Mouse (Mus musculus) layer of hippocampus, postnatal 14 days (tissue): ENCODE results near the gene Sept9. TPM values are rescaled to one million over a fixed set of nuclear protein-coding genes. Genes with fewer than 3 reads are reported as not detected.
A peak's percentile ranks its signal among the peaks of the same experiment; 100 is the strongest.

ENCODE experiments used
- DNase-seq, 2 experiments: peaks; one replicate each; pipeline ENCODE4 v3.0.0; 2021 to 2022; ENCODE audit warnings: low spot score in 2 of 2, mixed read lengths in 1 of 2
- total RNA-seq, 2 experiments: library from RNA; stranded (reverse); gene quantifications; 2 replicates each; pipeline ENCODE4 v1.2.3; 2021

The Sept9 gene
- total RNA-seq, 2 experiments from 2014 or later: 91.7 to 93.9 TPM

GRCm38 (mm10) chr11:117309918-117310287 lies 110.4 kb downstream of the Sept9 start:
- DNase-seq: no peak

GRCm38 (mm10) chr11:117310341-117311107 lies 111.1 kb downstream of the Sept9 start:
- DNase-seq: no peak

DNA sequence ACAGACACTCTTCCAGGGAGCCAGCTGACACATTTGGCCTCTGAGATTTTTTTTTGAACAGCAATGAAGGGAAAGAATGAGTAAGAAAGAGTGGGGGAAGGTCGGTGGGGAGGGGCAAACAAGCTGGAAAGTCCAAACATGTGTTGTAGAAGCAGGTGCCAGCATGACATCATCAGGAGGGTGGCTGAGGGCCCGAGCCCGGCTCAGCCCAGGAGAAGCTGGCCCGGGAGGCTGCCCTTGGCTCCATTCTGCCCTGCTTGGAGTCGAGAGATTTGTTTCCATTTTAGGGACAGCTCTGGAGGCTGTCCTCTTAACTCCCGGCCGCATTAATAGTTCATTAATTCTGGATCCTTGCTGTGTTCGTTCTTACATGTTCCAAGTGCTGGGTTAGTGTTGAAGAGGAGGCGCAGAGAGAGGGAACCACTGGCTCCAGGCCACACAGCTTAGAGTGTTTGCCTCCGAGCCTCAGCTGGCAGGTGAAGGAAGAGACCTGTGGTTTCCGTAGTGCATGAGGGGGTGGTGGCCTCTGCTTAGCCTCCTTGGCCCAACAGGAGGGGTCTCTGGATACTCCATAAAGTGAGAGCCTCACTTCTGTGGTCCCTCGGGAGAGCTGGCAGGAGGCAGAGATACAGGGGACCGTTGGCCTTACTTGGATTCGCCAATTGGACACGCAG lies 111.8 kb downstream of the Sept9 start:
- peak; percentile 55 to 63 for DNase-seq

- DNase-seq: no peak
Measured at GRCm38 (mm10) chr11:117312028-117312901, 112.8 kb downstream of the Sept9 start.

DNA sequence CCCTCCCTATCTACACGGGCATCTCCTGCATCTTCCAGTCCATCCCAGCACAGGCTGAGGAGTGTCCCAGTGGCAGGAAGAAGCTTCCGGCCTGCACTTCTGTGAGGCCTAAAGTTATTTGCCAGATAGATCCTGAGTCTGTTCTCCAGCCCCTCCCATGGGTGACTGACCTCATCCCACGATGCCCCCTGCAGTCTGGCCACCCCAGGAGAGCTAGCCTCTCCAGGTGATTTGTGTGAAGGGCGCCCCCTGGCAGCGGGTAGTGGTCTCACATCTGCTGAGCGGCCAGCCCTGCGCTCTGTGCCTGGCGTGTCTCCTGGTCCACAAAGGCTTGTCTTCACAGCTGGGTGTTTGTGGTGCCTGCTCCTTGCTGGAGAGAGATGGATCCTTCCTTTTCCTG lies 113.5 kb downstream of the Sept9 start:
- DNase-seq: peak in 1 of 2 experiments; percentile 32

- DNase-seq: no peak
Measured at GRCm38 (mm10) chr11:117313446-117313845, 114.0 kb downstream of the Sept9 start.

DNA sequence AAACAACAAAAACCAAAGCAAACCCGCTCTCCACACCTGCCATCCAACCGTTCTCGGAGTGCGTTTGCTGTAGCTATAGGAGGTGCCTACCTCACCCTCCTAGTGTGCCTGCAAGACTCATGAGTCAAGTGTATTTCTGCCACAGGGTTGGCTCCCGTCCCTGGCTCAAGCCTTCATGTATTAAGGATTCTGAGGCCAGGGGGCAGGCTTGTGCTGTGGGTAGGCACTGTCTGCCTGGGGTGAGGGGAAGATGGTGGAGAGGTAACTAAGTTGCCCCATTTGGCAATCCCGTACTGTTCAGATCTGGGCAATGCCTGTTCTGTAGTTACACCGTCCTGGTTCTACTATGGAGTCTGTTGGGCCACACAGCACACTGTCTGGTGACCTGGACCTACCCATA lies 114.6 kb downstream of the Sept9 start:
- no peak for DNase-seq

DNA sequence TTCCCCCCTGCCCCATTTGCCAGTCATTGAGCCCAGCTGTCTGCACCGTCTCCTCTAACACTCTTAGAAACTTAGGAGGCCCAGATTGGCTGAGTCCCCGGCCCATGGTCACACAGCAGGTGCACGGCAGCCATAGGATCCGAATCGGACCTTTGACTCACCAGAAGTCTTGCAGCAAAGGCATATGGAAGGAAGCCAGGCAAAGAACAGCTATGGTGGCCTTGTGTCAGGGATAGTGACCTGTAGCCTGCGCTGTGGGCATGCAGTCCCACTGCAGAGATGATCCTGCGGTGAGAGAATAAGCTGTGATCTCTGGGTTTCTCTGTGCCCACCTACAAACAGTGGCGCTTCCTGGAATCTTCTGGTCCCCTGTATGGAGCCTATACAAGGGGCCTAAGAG lies 115.1 kb downstream of the Sept9 start:
- DNase-seq: no peak

DNA sequence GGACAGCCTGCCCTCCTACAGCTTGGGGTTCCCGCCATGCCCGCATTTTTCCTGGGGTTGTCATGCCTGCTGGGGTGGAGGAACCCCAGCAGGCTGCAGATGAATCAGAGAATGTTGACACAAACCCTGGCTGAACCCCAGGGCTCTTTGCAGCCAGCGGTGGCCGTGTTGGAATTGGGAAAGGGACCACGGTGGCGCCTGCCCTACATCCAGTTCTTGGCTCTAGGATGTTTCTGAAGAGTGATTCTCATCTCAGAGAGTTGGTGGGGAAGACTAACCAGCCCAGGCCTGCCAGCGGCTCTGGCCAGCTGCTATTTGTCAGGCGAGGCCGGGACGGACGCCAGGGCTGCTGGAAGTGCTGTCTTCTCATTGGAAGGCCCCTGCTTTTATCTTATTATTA lies 115.8 kb downstream of the Sept9 start:
- DNase-seq: peak; percentile 35 to 59

- DNase-seq: peak in 1 of 2 experiments; percentile 28
Measured at GRCm38 (mm10) chr11:117316441-117317331, 117.2 kb downstream of the Sept9 start.

GRCm38 (mm10) chr11:117317429-117318101 lies 118.1 kb downstream of the Sept9 start:
- DNase-seq: peak; percentile 57 to 58

DNA sequence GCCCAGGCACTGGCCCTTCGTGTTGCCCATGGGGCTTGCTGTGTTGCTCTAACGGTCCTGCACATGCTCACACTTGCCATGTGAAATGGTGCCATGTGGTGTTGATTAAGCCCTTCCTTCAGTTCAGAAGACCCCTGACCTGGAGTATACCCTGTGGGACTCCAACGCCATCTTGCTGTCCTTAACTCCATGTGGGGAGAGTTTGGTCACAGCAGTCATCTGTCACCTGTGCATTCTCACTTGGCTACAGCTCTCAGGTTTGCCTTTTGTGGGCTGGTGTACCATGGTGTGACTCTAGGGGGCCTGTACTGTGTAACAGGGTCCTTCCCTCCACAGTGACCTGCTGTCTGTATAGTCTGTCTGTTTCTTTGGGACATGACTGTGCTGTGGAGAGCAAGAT lies 118.7 kb downstream of the Sept9 start:
- no peak for DNase-seq

GRCm38 (mm10) chr11:117318731-117319542 lies 119.5 kb downstream of the Sept9 start:
- DNase-seq: no peak

DNA sequence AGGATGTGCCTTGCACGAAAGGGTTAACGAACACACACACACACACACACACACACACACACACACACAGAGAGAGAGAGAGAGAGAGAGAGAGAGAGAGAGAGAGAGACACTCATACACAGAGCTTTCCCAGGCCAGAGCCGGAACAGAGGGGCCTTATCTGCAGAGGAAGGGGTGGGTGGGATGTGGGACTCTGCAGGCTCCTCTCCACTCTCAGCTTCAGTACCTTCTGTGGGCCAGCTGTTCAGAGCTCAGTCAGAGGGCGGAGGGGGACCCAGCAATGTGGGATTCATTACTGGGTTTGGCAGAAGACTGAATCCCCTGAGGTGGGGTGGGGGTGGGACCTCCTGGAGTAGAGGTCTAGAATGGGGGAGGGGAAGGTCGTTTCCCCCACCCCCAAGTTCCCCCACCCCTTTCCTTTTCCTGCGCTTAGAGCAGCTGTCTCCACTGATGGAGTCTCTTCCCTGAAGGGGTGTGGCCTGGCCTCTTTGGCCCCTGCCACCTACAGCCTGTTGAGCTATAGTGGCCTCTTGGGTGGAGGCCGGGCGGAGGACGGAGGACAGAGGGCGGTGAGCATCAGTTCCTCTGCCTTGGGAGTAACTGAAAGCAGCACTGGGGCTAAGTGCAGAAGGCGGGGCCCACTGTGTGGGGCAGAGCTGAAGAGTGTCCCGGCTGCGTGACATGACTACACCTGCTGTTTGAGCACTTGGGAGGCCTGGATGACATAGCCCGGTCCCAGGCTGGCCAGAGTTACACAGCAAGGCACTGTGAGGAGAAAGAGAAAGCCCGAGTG lies 120.3 kb downstream of the Sept9 start:
- DNase-seq: no peak

DNA sequence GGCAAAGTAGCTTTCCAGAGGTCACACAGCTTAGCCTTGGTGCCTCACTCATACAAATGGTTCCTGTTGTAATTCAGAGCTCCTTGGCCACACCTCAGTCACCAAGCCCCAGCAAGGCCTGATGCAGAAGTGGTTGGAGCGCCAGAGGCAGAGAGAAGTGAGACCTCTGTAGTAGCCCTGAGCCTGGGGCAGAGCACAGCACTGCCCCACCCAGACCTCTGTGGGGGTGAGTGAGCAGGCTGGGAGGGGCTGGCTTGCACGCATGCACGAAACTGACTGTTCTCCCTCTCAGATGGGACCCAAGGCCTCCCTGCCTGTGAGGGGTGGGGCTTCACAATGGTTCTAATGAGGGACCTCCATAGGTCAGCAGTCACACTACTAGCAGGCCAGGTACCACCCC lies 121.0 kb downstream of the Sept9 start:
- no peak for DNase-seq

- no peak for DNase-seq
Measured at GRCm38 (mm10) chr11:117321311-117321971, 122.0 kb downstream of the Sept9 start.

- no peak for DNase-seq
Measured at GRCm38 (mm10) chr11:117322311-117322710, 122.8 kb downstream of the Sept9 start.
